9 mouse cellular contexts compared by ENCODE assay signal in the genomic region with DNA sequence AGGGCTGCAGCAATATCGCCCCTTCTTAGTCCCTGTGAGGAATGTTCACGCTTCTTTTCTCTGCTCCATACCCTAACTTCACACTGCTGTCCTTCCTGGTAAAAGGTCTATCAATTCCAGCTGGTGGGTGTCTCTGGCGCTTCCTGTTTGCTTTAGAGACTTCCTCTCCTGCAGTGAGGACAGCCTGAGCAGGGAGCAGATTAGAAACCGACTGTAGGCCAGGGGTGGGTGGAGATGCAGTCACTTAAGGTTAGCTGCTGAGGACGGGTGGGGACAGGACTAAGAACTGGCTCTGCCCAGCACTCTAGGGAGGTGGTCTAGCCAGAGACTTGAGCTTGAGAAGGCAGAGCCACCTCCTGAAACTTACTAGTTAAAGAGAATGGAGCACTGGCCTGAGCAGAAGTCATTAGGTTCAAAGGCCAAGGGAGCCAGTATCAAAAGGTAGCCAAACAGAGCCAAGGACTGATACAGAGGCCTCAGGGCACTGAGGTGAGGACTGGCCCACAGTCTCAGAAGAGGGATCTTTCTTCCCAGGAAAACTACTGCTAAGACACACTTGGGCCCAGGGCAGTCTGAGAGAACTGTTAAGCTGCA. TPM values are rescaled to one million over a fixed set of nuclear protein-coding genes. Genes with fewer than 3 reads are reported as not detected.
DNase-seq lines count a peak whose midpoint lies in the region; ATAC-seq and TF ChIP-seq lines count a peak whose summit lies in the region.
"Had no signal": no experiment of that assay in that cellular context is flagged by ENCODE, and none has a peak within 500 bp of the region (broad histone marks: within the 10 kb centered on the region; RNA-seq: fewer than 3 reads in every experiment).

No protein-coding gene starts in this region.

- WGBS in intestine, embryonic 15.5 days, result 24% methylated on average over 5 of the region's 5 CpGs
- WGBS in lung, postnatal 0 days, result 16% methylated on average over 5 of the region's 5 CpGs

- peak; percentile 73 for TF ChIP-seq EP300 in lung, postnatal 0 days (IDR thresholded peaks at IDR 0.05)

- no peak overlapping the region for H3K4me3 ChIP-seq in intestine, embryonic 15.5 days (replicated peaks)
- H3K4me3 ChIP-seq in lung, postnatal 0 days (ENCODE audit: low read depth, low read length), result no peak overlapping the region

- TF ChIP-seq CTCF in lung, postnatal 0 days (IDR thresholded peaks at IDR 0.05), result no peak

- peak overlapping the region; percentile 38 for H3K27ac ChIP-seq in intestine, embryonic 15.5 days
- H3K27ac ChIP-seq in lung, postnatal 0 days (ENCODE audit: low read length), result peak overlapping the region; percentile 72

- DNase-seq in embryo, embryonic 10 days (ENCODE audit: low spot score), result peak; percentile 40
- no peak for DNase-seq in embryo, embryonic 9.5 days (ENCODE audit: extremely low spot score)
- DNase-seq in lung, postnatal 0 days (ENCODE audit: low spot score), result peak; percentile 76
- DNase-seq in adrenal gland, adult 8-10 months, result no peak
- no peak for DNase-seq in layer of hippocampus, postnatal 14 days (ENCODE audit: low spot score in 2 of 2)
- DNase-seq in left cerebral cortex, adult 9 months (ENCODE audit: low spot score in 2 of 2), result no peak

- H3K27me3 ChIP-seq in intestine, embryonic 15.5 days (replicated peaks), result no peaks in the 10 kb centered on the region
- H3K27me3 ChIP-seq in lung, postnatal 0 days (replicated peaks; ENCODE audit: insufficient read depth, low read length), result no peaks in the 10 kb centered on the region

- ATAC-seq in common myeloid progenitor, adult 5-6 weeks (replicated peaks; ENCODE audit: low read depth, poor library complexity, severe bottlenecking), result peak; percentile 17; the same call in 1 of the 2 replicates
- peak; percentile 29 for ATAC-seq in intestine, embryonic 15.5 days
- peak; percentile 87 for ATAC-seq in lung, postnatal 0 days
- ATAC-seq: inflammation-experienced regulatory T-cells, adult 6 months had no signal

- no peaks in the 10 kb centered on the region for H3K9me3 ChIP-seq in intestine, embryonic 15.5 days
- no peaks in the 10 kb centered on the region for H3K9me3 ChIP-seq in lung, postnatal 0 days (ENCODE audit: low read length)

- H3K4me1 ChIP-seq in intestine, embryonic 15.5 days (replicated peaks), result peaks cover 32% of the 10 kb centered on the region
- H3K4me1 ChIP-seq in lung, postnatal 0 days (ENCODE audit: insufficient read depth, low read depth, low read length), result peaks cover 29% of the 10 kb centered on the region

- peaks cover 8% of the 10 kb centered on the region; the same call in 1 of the 2 replicates for H3K36me3 ChIP-seq in intestine, embryonic 15.5 days
- no peaks in the 10 kb centered on the region for H3K36me3 ChIP-seq in lung, postnatal 0 days (ENCODE audit: insufficient read depth, low read length)

- no peak overlapping the region for H3K9ac ChIP-seq in intestine, embryonic 15.5 days
- H3K9ac ChIP-seq in lung, postnatal 0 days (replicated peaks; ENCODE audit: low read depth), result 0 out of 2 replicates have a peak overlapping the region, but pooled peaks have one; percentile 8

- no peak overlapping the region for H3K4me2 ChIP-seq in intestine, embryonic 15.5 days (replicated peaks)
- H3K4me2 ChIP-seq in lung, postnatal 0 days (replicated peaks; ENCODE audit: low read depth, low read length), result no peak overlapping the region

RNA-seq across cellular contexts. Expression of a gene that starts 11.4 kb away (rescaled TPM):
- 6.3 TPM in 1 of 2 replicates, not detected in the other for total RNA-seq in common myeloid progenitor, adult 5-6 weeks (2017)
- polyA plus RNA-seq in intestine, embryonic 15.5 days (2015; fragmentation: Nextera tagmentation; extraction: Ambion mirVana), result 0.40 and 0.54 TPM in 2 replicates
- polyA plus RNA-seq in lung, postnatal 0 days (2015; fragmentation: Nextera tagmentation; extraction: Ambion mirVana), result 0.51 TPM in 1 of 2 replicates, not detected in the other
- total RNA-seq in adrenal gland, adult 8-10 months (2022), result under 1 TPM in 1 of 4 experiments, not detected in 3; 0.59 TPM
- not detected for total RNA-seq in layer of hippocampus, postnatal 14 days (2021)

RNA-seq across cellular contexts. Expression of a gene that starts 12.8 kb away (rescaled TPM):
- total RNA-seq in common myeloid progenitor, adult 5-6 weeks (2017), result 30.3 and 35.3 TPM in 2 replicates
- polyA plus RNA-seq in intestine, embryonic 15.5 days (2015; fragmentation: Nextera tagmentation; extraction: Ambion mirVana), result 48.2 and 51.9 TPM in 2 replicates
- 14.2 and 14.5 TPM in 2 replicates for polyA plus RNA-seq in lung, postnatal 0 days (2015; fragmentation: Nextera tagmentation; extraction: Ambion mirVana)
- total RNA-seq in adrenal gland, adult 8-10 months (2022), result 10 to 100 TPM; 43.3 to 57.7 (median 52.2) TPM
- 10 to 100 TPM; 54.5 to 59.7 TPM for total RNA-seq in layer of hippocampus, postnatal 14 days (2021)

RNA-seq across cellular contexts. Expression of a gene that starts 13.0 kb away (rescaled TPM):
- total RNA-seq in common myeloid progenitor, adult 5-6 weeks (2017), result 75.8 and 87.2 TPM in 2 replicates
- 26.1 and 26.3 TPM in 2 replicates for polyA plus RNA-seq in intestine, embryonic 15.5 days (2015; fragmentation: Nextera tagmentation; extraction: Ambion mirVana)
- 25.3 and 30.4 TPM in 2 replicates for polyA plus RNA-seq in lung, postnatal 0 days (2015; fragmentation: Nextera tagmentation; extraction: Ambion mirVana)
- 100 to 1,000 TPM; 183 to 210 (median 190) TPM for total RNA-seq in adrenal gland, adult 8-10 months (2022)
- total RNA-seq in layer of hippocampus, postnatal 14 days (2021), result 100 to 1,000 TPM; 145 to 150 TPM

RNA-seq across cellular contexts. Expression of a gene that starts 20.9 kb away (rescaled TPM):
- total RNA-seq in common myeloid progenitor, adult 5-6 weeks (2017), result 23.7 and 25.9 TPM in 2 replicates
- polyA plus RNA-seq in intestine, embryonic 15.5 days (2015; fragmentation: Nextera tagmentation; extraction: Ambion mirVana), result 2.7 and 3.2 TPM in 2 replicates
- polyA plus RNA-seq in lung, postnatal 0 days (2015; fragmentation: Nextera tagmentation; extraction: Ambion mirVana), result 3.1 and 3.3 TPM in 2 replicates
- 100 to 1,000 TPM in 1 of 4 experiments, 10 to 100 TPM in 3; 56.4 to 143 (median 79.7) TPM for total RNA-seq in adrenal gland, adult 8-10 months (2022)
- 1 to 10 TPM in 1 of 2 experiments, under 1 TPM in 1; 0.93 to 1.4 TPM for total RNA-seq in layer of hippocampus, postnatal 14 days (2021)

RNA-seq across cellular contexts. Expression of a gene that starts 32.8 kb away (rescaled TPM):
- not detected in 2 replicates for total RNA-seq in common myeloid progenitor, adult 5-6 weeks (2017)
- polyA plus RNA-seq in intestine, embryonic 15.5 days (2015; fragmentation: Nextera tagmentation; extraction: Ambion mirVana), result 0.11 TPM in 2 replicates
- polyA plus RNA-seq in lung, postnatal 0 days (2015; fragmentation: Nextera tagmentation; extraction: Ambion mirVana), result not detected in 2 replicates
- 1 to 10 TPM in 1 of 4 experiments, under 1 TPM in 3; 0.29 to 3.4 (median 0.66) TPM for total RNA-seq in adrenal gland, adult 8-10 months (2022)
- 1 to 10 TPM in 1 of 2 experiments, under 1 TPM in 1; 0.17 to 1.2 TPM for total RNA-seq in layer of hippocampus, postnatal 14 days (2021)
- polyA plus RNA-seq: inflammation-experienced regulatory T-cells, adult 6 months had no signal

Comparison
In these comparisons a context has a peak if more than half of its experiments do, and no peak if none do; other contexts are left out.
1. DNase-seq: peak in embryo, embryonic 10 days (single experiment) and lung, postnatal 0 days (single experiment); none in embryo, embryonic 9.5 days (single experiment), adrenal gland, adult 8-10 months (single experiment), layer of hippocampus, postnatal 14 days (0 of 2) and left cerebral cortex, adult 9 months (0 of 2).
2. ATAC-seq: peak in every context shown above with its lines; median percentile 87 in lung, postnatal 0 days; 29 in intestine, embryonic 15.5 days; 17 in common myeloid progenitor, adult 5-6 weeks.